Mouse (Mus musculus) intestine, postnatal 0 days (tissue): Measurements from ENCODE around the gene Supt4a. TPM values are rescaled to one million over a fixed set of nuclear protein-coding genes. Genes with fewer than 3 reads are reported as not detected.

Source experiments
- ATAC-seq: fragments of 200-750 bp; cut with Nextera tagmentation; 2 replicates; pipeline ENCODE4 v1.8.0; 2017; ENCODE audit warnings: mild to moderate bottlenecking, moderate TSS enrichment, moderate library complexity
- H3K27ac ChIP-seq: fragments of 300-500 bp; sonication (generic); 2 replicates; pipeline ENCODE4 v1.5.1; 2014; ENCODE audit warnings: mild to moderate bottlenecking, low read depth, low read length, moderate library complexity
- H3K27me3 ChIP-seq: fragments of 300-500 bp; sonication (generic); replicated peaks from 2 replicates; pipeline ENCODE4 v1.6.1; 2014; ENCODE audit warnings: low read length, mixed read lengths; ENCODE audit not compliant: control insufficient read depth, insufficient read depth
- H3K36me3 ChIP-seq: fragments of 300-500 bp; sonication (generic); 2 replicates; pipeline ENCODE4 v1.6.1; 2014; ENCODE audit warnings: mild to moderate bottlenecking, moderate library complexity; ENCODE audit not compliant: control insufficient read depth, insufficient read depth
- H3K4me1 ChIP-seq: fragments of 300-500 bp; sonication (generic); replicated peaks from 2 replicates; pipeline ENCODE4 v1.6.1; 2014; ENCODE audit warnings: antibody characterized with exemption, low read length, mixed read lengths; ENCODE audit not compliant: control insufficient read depth, insufficient read depth
- H3K4me2 ChIP-seq: fragments of 300-500 bp; sonication (generic); replicated peaks from 2 replicates; pipeline ENCODE4 v1.6.1; 2014; ENCODE audit warnings: low read depth, mild to moderate bottlenecking, moderate library complexity
- H3K4me3 ChIP-seq: fragments of 300-500 bp; sonication (generic); 2 replicates; pipeline ENCODE4 v1.5.1; 2014; ENCODE audit warnings: low read depth, low read length
- H3K9ac ChIP-seq: fragments of 300-500 bp; sonication (generic); 2 replicates; pipeline ENCODE4 v1.6.1; 2014; ENCODE audit warnings: mild to moderate bottlenecking, low read depth, low read length
- H3K9me3 ChIP-seq: fragments of 300-500 bp; sonication (generic); 2 replicates; pipeline ENCODE4 v1.6.1; 2016; ENCODE audit warnings: mixed run types; ENCODE audit not compliant: control insufficient read depth
- CTCF ChIP-seq: sonication (generic); IDR thresholded peaks from 2 replicates; pipeline ENCODE4 v1.5.1; 2016; ENCODE audit warnings: low read depth, mild to moderate bottlenecking, control low read depth, antibody characterized with exemption, moderate library complexity
- WGBS: fragments of 180-500 bp; shearing (Covaris S2); extraction: QIAGEN DNeasy Blood & Tissue Kit; methylation state at CpG from one replicate; pipeline ENCODE4 v1.1.7; 2014; 5-methylcytosine and 5-hydroxymethylcytosine counted together
- polyA plus RNA-seq: library from polyadenylated mRNA; unstranded; fragments of >200 nt; fragmentation: Nextera tagmentation; extraction: Ambion mirVana; gene quantifications from 2 replicates; pipeline ENCODE4 v1.2.1, GENCODE M21; 2015

Gene Supt4a
- polyA plus RNA-seq, 1 experiment from 2014 or later = 87.5 TPM

DNA sequence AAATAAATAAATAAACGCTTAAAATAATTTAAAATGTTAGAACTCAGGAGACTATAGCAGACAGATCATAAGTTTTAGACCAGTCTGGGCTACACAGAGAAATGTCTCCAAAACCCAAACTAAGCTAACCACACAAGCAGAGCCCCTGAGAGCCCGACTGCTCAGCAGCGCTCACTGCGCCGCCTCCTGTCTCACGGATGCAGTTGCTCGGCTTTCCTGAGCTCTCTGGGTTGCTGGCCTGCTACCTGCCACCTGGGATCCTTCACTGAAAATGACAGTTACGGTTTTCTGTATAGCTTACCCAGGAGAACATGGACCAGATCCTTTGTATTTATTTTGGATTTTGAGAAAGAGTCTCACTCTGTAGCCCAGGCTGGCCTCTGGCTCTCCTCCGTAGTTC lies 17.0 kb upstream of the Supt4a start:
- 49% methylated on average over 9 of the region's 9 CpGs for WGBS
- TF ChIP-seq CTCF = peak; percentile 44
- H3K4me2 ChIP-seq = no peak overlapping the region
- H3K9ac ChIP-seq = no peak overlapping the region
- no peak overlapping the region for H3K27ac ChIP-seq
- no peaks in the 10 kb centered on the region; the same call in 1 of the 2 replicates for H3K4me1 ChIP-seq
- H3K36me3 ChIP-seq = peaks cover 20% of the 10 kb centered on the region
- H3K27me3 ChIP-seq = no peaks in the 10 kb centered on the region
- H3K9me3 ChIP-seq = no peaks in the 10 kb centered on the region
- ATAC-seq = no peak
- H3K4me3 ChIP-seq = no peak overlapping the region

DNA sequence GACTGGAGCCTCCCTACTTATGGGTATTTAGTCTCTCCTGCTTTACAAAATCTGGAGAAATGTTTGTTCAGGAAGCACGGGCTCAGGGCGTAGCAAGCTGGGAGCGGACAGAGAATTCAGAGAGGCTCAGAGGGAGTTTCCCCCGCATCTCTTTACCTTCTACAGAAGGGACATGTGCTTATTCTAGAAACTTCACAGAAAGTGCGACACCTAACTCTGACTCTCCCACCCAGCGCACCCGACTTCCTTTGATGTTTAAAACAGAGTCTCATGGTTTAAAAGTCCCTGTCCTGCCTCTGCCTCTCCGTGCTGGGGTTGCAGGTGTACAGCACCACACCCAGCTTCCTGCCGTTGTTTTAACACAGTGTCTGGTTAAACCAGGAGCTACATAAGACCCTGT lies 16.5 kb upstream of the Supt4a start:
- Histone ChIP-seq H3K36me3 (peaks cover 20% of the 10 kb centered on the region), H3K9ac (no peak overlapping the region), H3K9me3 (no peaks in the 10 kb centered on the region), H3K4me3 (no peak overlapping the region), H3K27me3 (no peaks in the 10 kb centered on the region), H3K4me1 (no peaks in the 10 kb centered on the region; the same call in 1 of the 2 replicates), H3K4me2 (no peak overlapping the region), H3K27ac (no peak overlapping the region)
- WGBS = 64% methylated on average over 9 of the region's 9 CpGs
- no peak for ATAC-seq
- no peak for TF ChIP-seq CTCF

DNA sequence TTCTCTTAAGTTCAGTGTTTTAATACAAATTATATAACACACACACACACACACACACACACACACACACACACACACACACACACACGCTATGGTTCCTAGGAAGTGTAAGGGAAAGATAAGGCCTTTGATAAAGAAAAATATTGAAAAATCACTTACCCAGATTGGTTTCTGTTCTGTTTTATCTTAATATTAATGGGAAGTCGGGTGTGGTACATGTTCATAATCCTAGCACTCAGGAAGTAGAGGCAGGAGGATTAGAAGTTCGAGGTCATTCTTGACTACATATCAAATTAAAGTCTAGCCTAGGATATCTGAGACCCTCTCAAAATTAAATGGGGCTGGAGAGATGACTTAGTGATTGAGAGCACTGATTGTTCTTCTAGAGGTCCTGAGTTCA lies 15.2 kb upstream of the Supt4a start:
- Histone ChIP-seq H3K4me3 (no peak overlapping the region), H3K27me3 (no peaks in the 10 kb centered on the region), H3K4me1 (no peaks in the 10 kb centered on the region; the same call in 1 of the 2 replicates), H3K9ac (no peak overlapping the region), H3K9me3 (no peaks in the 10 kb centered on the region), H3K27ac (no peak overlapping the region), H3K36me3 (peaks cover 27% of the 10 kb centered on the region), H3K4me2 (no peak overlapping the region)
- ATAC-seq = no peak
- 74% methylated on average over 3 of the region's 3 CpGs for WGBS
- no peak for TF ChIP-seq CTCF

DNA sequence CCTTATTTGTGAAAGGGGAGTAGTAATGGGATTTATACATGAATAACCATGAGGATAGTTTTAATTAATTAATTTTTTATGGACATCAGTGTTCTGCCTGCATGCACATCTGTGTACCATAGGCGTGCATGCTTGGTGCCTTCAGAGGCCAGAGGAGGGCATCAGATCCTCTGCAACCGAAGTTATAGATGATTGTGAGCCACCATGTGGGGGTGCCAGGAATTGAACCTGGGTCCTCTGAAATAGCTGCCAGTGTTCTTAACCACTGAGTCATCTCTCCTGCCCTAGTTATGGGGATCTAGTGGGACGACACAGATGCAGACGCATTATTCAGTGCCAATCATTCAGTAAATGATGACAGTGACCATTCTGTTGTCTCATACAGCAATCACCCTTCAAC lies 14.5 kb upstream of the Supt4a start:
- no peaks in the 10 kb centered on the region for H3K27me3 ChIP-seq
- no peak for ATAC-seq
- H3K4me2 ChIP-seq = no peak overlapping the region
- no peaks in the 10 kb centered on the region; the same call in 1 of the 2 replicates for H3K4me1 ChIP-seq
- peaks cover 30% of the 10 kb centered on the region for H3K36me3 ChIP-seq
- no peaks in the 10 kb centered on the region for H3K9me3 ChIP-seq
- 85% methylated on average over 4 of the region's 4 CpGs for WGBS
- H3K4me3 ChIP-seq = no peak overlapping the region
- peak; percentile 50 for TF ChIP-seq CTCF
- H3K9ac ChIP-seq = no peak overlapping the region
- no peak overlapping the region for H3K27ac ChIP-seq

DNA sequence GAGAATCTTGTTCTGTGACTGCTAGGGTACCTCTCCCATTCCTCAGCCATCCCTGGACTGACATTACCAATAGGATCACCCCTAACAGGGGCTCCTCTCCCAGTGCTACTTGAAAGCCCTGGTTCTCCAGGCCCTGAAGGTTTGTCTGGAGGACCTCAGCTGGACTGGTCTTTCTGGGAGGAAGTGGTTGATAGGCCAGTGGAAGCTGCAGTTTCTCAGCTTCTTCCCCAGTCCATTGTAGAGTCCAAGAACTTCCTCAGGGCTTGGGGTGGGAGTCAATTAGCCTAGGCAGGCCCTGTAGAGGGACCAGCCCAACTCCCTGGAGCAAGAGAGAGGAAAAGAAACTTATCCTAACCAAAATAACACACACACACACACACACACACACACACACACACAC lies 11.8 kb upstream of the Supt4a start:
- no peak overlapping the region for H3K27ac ChIP-seq
- no peaks in the 10 kb centered on the region for H3K9me3 ChIP-seq
- H3K9ac ChIP-seq = no peak overlapping the region
- H3K36me3 ChIP-seq = peaks cover 21% of the 10 kb centered on the region; the same call in 1 of the 2 replicates
- ATAC-seq = no peak
- no peaks in the 10 kb centered on the region for H3K27me3 ChIP-seq
- H3K4me3 ChIP-seq = no peak overlapping the region
- TF ChIP-seq CTCF = no peak
- no peak overlapping the region for H3K4me2 ChIP-seq
- H3K4me1 ChIP-seq = no peaks in the 10 kb centered on the region; the same call in 1 of the 2 replicates

DNA sequence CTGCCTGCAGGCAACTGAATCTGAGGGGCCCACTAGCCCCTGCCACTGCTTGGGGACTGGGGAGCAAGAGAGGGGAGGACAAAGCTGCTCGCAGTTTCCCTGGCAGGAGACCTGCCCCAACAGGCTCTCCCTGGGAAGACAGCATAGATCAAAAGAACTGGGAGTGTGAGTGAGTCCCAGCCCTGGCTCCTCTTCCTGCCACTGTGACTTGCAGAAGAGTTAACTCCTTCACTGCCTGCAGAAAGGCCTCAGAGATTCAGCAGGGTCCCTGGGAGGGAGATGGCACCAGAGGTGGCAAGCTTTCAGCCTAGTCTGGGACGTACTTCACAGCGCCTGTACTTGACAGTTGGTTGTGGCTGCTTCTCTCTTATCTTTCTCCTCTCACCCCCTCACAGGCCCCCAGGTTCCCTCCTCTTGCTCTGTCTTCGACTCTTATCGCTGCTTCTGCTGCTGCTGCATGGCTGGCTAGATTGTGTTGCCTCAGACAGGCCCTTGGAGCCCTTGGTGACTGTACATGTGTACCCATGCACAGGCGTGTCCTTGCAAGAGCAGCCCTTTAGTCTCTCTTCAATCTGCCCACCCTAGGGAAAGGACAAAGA lies 11.3 kb upstream of the Supt4a start:
- Histone ChIP-seq H3K4me1 (no peaks in the 10 kb centered on the region; the same call in 1 of the 2 replicates), H3K4me3 (no peak overlapping the region), H3K27me3 (no peaks in the 10 kb centered on the region), H3K9ac (no peak overlapping the region), H3K36me3 (peaks cover 21% of the 10 kb centered on the region; the same call in 1 of the 2 replicates), H3K27ac (no peak overlapping the region), H3K4me2 (no peak overlapping the region), H3K9me3 (no peaks in the 10 kb centered on the region)
- no peak for TF ChIP-seq CTCF
- ATAC-seq = peak; percentile 46; the same call in 1 of the 2 replicates
- 24% methylated on average over 6 of the region's 6 CpGs for WGBS
